Mouse (Mus musculus): ENCODE measurements around the gene Pid1. TPM values are rescaled to one million over a fixed set of nuclear protein-coding genes. Genes with fewer than 3 reads are reported as not detected.
"Not testable (repeated sequence)": the region's sequence is repeated elsewhere in the genome, so short reads cannot be mapped to it uniquely, and the experiment has no call there.

Gene Pid1
- total RNA-seq, 2 experiments from 2014 or later = 43.8 to 46.0 TPM

- no peak for DNase-seq (ENCODE audit: extremely low spot score in 1 of 2, low spot score in 2 of 2)
- intact Hi-C loops (cut with DNase I) = no loop called here
Observed at GRCm38 (mm10) chr1:84362209-84362608, 1.8 kb downstream of the Pid1 start.

GRCm38 (mm10) chr1:84361389-84361788 is 2.6 kb downstream of the Pid1 start:
- intact Hi-C loops (cut with DNase I) = no loop called here
- DNase-seq (ENCODE audit: extremely low spot score in 1 of 2, low spot score in 2 of 2) = no peak

- intact Hi-C loops (cut with DNase I) = no loop called here
Observed at GRCm38 (mm10) chr1:84359611-84360500, 4.1 kb downstream of the Pid1 start.

GRCm38 (mm10) chr1:84357216-84357615 is 6.8 kb downstream of the Pid1 start:
- DNase-seq (ENCODE audit: extremely low spot score in 1 of 2, low spot score in 2 of 2) = no peak
- intact Hi-C loops (cut with DNase I) = no loop called here

More at GRCm38 (mm10) chr1:84359611-84360500, 4.1 kb downstream of the Pid1 start:
- DNase-seq (ENCODE audit: extremely low spot score in 1 of 2, low spot score in 2 of 2) = no peak

GRCm38 (mm10) chr1:84350262-84350661 is 13.7 kb downstream of the Pid1 start:
- no peak for DNase-seq (ENCODE audit: extremely low spot score in 1 of 2, low spot score in 2 of 2)
- intact Hi-C loops (cut with DNase I) = no loop called here

- DNase-seq (ENCODE audit: extremely low spot score in 1 of 2, low spot score in 2 of 2) = no peak
- intact Hi-C loops (cut with DNase I) = no loop called here
Observed at GRCm38 (mm10) chr1:84347796-84348476, 16.0 kb downstream of the Pid1 start.

- DNase-seq (ENCODE audit: extremely low spot score in 1 of 2, low spot score in 2 of 2); intact Hi-C loops (cut with DNase I): not testable (repeated sequence)
Observed at GRCm38 (mm10) chr1:84332797-84333196, 31.2 kb downstream of the Pid1 start.

- DNase-seq (ENCODE audit: extremely low spot score in 1 of 2, low spot score in 2 of 2); intact Hi-C loops (cut with DNase I): not testable (repeated sequence)
Observed at GRCm38 (mm10) chr1:84331861-84332260, 32.1 kb downstream of the Pid1 start.

- intact Hi-C loops (cut with DNase I) = no loop called here
- peak in 1 of 2 experiments; percentile 54 for DNase-seq (ENCODE audit: extremely low spot score in 1 of 2, low spot score in 2 of 2)
Observed at GRCm38 (mm10) chr1:84325309-84325708, 38.7 kb downstream of the Pid1 start.

- no peak for DNase-seq (ENCODE audit: extremely low spot score in 1 of 2, low spot score in 2 of 2)
- intact Hi-C loops (cut with DNase I) = no loop called here
Observed at GRCm38 (mm10) chr1:84321327-84321726, 42.7 kb downstream of the Pid1 start.

- intact Hi-C loops (cut with DNase I) = no loop called here
- DNase-seq (ENCODE audit: extremely low spot score in 1 of 2, low spot score in 2 of 2) = no peak
Observed at GRCm38 (mm10) chr1:84318569-84318968, 45.4 kb downstream of the Pid1 start.

GRCm38 (mm10) chr1:84317827-84318226 is 46.2 kb downstream of the Pid1 start:
- intact Hi-C loops (cut with DNase I) = no loop called here
- DNase-seq (ENCODE audit: extremely low spot score in 1 of 2, low spot score in 2 of 2) = no peak

- no peak for DNase-seq (ENCODE audit: extremely low spot score in 1 of 2, low spot score in 2 of 2)
- intact Hi-C loops (cut with DNase I) = no loop called here
Observed at GRCm38 (mm10) chr1:84309966-84310460, 54.0 kb downstream of the Pid1 start.

GRCm38 (mm10) chr1:84305713-84306421 is 58.1 kb downstream of the Pid1 start:
- DNase-seq (ENCODE audit: extremely low spot score in 1 of 2, low spot score in 2 of 2) = no peak
- intact Hi-C loops (cut with DNase I) = no loop called here

GRCm38 (mm10) chr1:84302788-84303187 is 61.2 kb downstream of the Pid1 start:
- DNase-seq (ENCODE audit: extremely low spot score in 1 of 2, low spot score in 2 of 2) = no peak
- intact Hi-C loops (cut with DNase I) = no loop called here

GRCm38 (mm10) chr1:84299719-84300118 is 64.3 kb downstream of the Pid1 start:
- intact Hi-C loops (cut with DNase I) = no loop called here
- DNase-seq (ENCODE audit: extremely low spot score in 1 of 2, low spot score in 2 of 2) = no peak

- peak; percentile 62 to 64 for DNase-seq (ENCODE audit: extremely low spot score in 1 of 2, low spot score in 2 of 2)
- intact Hi-C loops (cut with DNase I) = loop anchor here (10.0 kb wide), 3 partner anchors 152 to 542 kb away; partner anchors contain the start of gene Dner
Observed at GRCm38 (mm10) chr1:84286682-84287111, 77.3 kb downstream of the Pid1 start.

GRCm38 (mm10) chr1:84285620-84286019 is 78.4 kb downstream of the Pid1 start:
- no peak for DNase-seq (ENCODE audit: extremely low spot score in 1 of 2, low spot score in 2 of 2)
- intact Hi-C loops (cut with DNase I) = loop anchor here (10.0 kb wide), 3 partner anchors 151 to 541 kb away; partner anchors contain the start of gene Dner

Measured in left cerebral cortex, postnatal 10 days (tissue).